Mouse (Mus musculus): ENCODE measurements at regions not wholly inside any gene's neighbourhood (a gene's known extent, or its start where the extent isn't known, plus 50 kb on each side); places are given as distances from the start of the nearest gene placed in this dataset.
"Not testable (repeated sequence)": the region's sequence is repeated elsewhere in the genome, so short reads cannot be mapped to it uniquely, and the experiment has no call there.

DNA sequence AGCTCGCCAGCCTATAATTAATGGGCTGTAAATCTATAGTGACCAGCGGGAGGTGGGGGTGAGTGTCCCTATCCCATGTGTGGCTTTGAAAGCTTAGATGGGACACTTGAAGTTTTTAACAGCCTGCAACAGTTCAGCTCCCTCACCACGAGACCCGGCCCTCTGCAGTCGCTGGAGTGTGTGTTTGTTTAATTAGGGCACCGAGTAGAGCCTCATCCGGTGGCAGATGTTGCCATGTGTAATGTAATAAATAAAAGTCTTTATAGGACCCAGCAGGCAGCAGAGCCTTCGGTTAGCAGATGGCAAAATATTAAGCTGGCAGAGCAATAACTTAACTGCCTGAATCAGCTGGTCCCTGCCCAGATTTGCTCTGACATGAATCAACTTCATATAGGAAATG lies 177.1 kb downstream of the Nucb2 start:
- no peak for DNase-seq

DNA sequence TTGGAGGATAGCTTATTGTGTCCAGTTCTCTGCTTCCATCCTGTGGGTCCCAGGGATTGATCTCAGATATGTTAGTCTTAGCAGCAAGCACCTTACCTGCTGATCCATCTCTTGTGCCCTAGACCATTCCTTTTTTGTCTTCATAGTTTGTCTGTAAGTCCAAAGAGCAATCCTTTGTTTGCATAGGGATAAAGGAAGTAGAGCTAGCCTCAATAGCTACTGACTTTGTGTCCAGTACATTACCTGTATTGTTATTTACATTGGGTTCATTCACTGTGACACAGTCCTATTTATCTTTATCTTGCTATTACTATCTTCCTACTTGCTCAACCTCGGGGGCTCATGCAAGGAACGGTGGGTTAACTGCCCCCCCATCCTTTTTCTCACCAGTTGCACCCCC lies 196.2 kb downstream of the Nucb2 start:
- no peak for DNase-seq

DNA sequence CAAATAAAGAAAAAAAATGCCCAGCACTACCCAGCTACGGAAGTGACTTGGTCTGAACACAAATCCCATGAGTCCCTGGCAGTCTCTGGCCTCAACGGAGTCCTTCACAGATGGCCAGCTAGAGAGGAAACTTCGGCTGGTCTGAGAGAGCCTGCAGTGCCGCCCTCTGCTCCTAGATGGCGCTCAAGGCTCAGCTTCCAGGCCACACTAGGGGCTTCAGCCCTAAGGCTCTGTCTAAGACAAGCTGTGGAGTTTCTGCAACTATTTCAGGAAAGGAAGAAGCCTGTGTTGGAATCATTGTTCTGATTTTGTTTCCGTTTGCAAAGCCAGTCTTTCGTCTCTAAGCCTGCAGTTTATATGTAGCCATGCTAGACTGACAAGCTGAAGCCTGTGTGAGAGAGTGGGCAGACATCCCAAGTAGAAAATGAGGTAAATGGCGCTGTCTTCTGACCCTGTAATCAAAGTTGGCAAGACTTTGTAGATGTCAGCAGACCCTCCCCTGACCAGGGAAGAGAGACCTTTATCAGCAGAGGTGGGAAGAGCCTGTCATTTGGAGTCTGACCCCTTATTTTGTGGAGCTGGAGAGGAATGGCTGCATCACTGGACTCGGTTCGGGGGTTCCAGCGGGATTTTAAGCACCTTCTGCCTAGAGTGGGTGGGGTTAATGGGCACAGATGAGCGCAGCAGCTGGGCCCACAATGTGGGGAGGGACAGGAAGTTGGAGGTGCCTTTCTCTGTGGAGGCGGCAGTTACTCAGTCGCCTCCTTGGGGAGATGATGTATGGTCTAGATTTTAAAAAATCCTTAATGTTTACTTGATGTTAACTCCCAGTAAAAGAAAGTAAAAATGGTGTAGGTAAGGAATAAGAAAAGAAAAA lies 197.5 kb downstream of the Nucb2 start:
- peak; percentile 51 to 61 for DNase-seq

DNA sequence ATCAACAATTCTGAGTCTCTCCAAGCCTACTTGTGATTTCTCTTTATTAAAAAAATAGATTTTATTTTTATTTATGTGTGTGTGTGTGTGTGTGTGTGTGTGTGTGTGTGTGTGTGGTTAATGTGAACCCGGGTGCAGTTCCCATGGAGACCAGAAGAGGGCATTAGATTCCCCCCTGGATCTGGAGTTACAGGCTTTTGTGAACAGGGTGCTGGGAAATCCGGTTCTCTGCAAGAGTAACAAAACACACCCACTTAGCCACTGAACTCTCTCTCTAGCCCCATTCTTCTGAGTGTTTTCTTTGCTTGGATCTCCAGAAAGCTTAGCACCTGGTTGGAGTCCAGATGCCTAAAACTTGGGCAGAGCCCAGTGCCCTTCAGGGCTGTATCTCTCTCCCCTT lies 198.4 kb downstream of the Nucb2 start:
- DNase-seq = no peak

DNA sequence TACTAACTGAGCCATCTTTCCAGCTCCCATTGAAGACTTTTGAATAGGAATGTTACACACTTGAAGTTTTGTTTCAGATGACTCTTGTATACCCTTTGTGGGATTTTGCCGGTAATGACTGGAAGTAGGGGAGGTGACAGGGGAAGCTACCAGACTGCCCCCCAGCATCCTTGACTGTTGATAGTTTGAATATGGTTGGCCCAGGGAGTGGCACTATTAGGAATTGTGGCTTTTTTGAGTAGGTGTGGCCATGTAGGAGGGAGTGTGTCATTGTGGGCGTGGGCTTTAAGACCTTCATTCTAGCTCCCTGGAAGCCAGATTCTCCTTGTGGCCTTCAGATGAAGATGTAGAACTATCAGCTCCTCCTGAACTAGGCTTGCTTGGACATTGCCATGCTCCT lies 207.4 kb downstream of the Nucb2 start:
- DNase-seq = no peak

DNA sequence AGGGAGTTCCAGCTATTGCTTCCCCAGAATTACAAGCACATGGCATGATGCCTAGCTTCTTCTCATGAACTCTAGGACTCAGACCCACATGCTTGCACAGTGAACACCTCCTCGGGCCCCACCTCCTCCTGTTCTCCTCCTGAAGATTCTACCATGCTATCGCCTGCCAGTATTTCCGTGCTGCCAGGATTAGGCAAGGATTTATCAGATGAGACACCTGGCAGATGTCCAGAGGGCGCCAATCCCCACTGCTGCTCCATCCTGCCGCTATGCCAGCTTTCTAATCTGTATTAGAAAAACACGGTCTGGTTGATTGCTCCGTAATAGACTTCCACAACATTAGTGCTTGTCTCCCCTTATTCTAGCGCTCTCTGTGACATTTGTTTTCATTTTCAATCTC lies 209.0 kb downstream of the Nucb2 start:
- DNase-seq = peak; percentile 13 to 18

DNA sequence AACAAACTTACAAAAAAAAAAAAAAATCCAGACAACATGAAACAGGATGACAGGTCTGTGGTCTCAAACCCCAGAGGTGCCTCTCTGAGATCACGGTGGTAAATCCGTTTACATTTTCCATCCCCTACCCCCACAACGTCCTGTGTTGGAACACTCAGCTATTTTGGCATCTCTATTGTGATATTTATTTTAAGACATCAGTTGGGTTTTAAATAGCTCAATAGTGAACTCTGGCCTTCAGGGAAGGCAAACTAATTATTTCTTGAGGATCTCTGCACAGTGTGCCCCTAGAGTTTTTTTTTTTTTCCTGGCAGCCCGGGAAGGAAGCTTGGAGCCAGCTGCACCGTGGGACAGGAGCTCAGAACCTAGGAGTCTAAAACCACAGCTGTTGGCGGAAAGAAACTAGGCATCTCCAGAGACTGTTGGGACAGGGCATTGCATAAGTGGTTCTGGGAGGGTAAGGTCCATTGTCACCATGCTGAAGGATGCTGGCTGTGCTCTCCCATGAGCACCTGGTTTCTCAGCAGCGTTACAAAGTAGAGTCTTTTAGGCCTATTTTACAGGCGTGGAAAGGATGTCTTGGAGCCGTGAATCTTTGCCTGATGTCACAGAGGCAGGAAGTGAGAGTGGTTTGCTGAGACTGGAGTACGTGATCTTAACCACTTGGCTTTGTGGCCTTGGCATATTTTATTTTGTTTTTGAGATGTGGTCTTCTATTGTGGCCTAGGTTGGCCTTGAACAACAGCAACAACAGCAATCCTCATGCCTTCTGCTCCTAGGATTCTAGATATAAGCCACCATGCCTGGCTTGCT lies 211.3 kb downstream of the Nucb2 start:
- no peak for DNase-seq

DNA sequence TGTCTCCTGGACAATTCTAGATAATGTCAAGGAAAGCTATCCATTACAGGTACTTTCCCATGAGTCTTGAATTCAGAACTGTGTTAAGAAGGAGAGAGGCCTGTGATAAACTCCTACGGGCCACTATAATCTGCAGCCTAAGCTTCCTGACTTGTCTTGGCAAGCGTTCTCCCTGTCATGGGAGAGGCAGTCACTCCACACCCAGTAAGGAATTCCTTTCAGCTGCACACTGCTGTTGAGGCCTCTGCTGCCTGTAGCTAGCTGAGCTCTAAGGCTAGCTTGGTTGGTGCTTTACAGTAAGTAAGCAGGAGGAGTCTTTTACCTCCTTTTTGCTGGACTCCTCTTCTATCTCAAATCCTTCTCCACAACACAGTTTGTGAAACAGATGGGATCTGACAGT lies 224.2 kb downstream of the Nucb2 start:
- no peak for DNase-seq

DNA sequence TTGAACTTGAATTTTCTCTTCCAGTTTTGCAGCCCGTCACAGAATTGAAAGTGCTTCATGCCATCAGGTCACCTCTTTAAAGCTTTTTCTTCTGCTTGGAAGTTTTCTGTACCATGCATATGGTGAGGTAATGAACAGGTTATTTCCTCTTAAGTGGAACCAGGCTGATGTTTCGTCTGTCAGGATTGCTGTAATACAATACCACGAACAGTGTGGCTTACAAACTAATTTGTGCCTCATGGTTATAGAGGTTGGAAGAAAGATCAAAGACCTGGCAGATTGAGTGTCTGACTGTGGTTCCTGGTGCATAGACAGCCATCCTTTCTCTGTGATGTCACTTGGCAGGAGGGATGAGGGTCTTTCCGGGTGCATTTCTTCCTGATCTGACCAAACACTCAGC lies 225.6 kb downstream of the Nucb2 start:
- no peak for DNase-seq

DNA sequence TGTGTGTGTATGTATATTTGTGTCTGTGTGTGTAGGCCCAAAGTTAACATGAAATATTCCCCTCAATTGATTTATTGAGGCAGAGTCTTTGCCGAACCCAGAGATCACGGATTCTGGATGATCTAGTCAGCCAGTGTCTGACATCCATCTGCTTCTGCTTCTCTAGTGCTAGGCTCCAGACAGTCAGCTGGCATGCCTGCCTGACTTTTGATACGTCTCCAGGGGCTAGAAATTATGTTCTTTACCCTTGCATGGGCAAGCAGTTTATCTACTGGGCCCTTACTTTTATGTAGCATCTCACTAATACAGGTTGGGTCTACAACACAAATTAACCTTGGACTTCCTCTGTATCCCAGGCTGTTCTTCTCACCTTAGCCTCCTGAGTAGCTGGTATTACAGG lies 231.5 kb downstream of the Nucb2 start:
- DNase-seq = no peak

DNA sequence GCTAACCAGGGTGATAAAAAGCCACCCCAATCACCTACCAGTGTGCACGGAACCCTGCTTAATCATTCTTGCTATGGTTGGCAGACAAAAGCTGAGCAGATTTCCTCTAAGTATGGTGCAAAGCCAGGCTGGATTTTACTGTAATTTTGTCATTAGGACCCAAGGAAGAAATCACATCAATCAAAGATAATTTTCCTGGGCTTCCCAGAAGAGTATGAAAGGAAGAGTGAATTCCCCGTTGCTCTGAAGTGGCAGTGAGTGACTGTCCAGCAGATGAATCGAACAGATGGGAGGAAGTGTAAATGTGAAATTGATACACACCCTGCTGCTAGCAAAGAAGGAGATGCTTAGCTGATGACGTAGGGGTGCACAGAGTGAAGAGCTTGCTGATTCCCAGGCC lies 232.2 kb downstream of the Nucb2 start:
- no peak for DNase-seq

DNA sequence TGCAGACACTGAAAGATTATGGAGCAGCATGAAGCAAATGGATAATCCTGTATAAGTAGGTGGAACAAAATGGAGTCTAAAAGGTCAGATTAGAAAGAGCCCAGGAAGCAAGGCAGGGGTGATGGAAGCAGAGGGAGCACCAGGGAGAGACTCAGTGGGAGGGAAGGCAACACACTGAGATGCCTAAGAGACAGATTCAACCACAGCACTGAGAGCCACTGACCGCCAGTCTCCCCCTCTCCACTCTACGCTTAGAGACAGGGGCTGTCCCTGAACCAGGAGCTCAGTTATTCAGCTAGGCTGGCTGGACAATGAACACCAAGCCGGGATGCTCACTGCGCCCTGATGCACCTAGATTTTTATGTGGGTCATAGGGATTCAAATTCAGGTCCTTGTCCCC lies 233.8 kb downstream of the Nucb2 start:
- DNase-seq = no peak

DNA sequence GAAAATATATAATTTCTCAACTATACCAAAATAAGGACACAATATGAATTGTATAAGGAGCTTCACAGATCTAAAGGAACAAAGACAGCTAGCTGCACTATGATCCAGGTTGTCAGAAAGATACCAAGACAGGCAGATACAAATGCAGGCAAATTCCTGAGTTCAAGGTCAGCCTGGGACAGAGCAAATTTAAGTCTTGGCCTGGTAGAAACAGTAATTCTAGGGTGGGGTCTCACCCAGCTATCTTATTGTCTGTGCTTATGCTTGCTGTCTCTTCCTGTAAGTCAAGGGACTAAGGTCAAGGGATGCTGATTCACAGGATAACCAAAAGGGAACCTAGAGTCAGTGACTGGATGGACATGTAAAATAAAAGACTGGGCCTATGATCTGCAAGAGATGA lies 250.4 kb downstream of the Nucb2 start:
- no peak for DNase-seq

DNA sequence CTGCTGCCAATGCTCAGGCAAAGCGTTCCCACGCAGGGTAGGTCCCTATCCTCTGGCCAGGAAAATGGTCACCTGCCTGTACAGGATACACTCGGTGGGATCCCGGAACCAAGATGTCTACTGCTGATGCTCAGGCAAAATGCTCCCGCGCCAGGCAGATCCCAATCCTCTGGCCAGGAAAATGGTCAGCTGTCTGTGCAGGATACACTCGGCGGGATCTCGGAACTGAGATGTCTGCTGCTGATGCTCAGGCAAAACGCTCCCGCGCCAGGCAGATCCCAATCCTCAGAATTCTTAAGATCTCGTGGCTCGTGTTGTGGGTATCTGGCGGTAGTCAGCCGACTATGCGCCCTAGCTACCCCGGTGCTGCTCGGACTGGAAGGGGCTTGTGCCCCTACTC lies 288.0 kb downstream of the Nucb2 start:
- not testable (repeated sequence) for DNase-seq

DNA sequence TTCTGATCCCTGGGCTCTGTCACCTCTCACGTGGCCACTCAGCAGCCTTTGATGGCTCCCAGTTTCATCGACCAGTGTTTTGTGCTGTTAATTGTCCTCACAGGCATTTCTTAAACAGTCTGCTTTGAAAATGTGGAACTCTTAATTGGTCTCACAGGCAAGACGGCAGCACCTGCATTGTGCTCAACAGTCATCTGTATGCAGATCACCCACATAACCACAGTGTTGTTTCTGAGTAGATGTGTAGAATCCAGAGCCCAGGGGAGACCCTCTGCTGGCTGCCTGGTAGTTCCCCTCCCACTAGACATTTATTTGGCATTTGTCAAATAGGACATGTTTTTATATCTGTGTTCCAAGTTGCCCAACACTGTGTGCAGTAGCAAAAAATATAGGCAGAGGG lies 304.3 kb downstream of the Nucb2 start:
- no peak for DNase-seq

DNA sequence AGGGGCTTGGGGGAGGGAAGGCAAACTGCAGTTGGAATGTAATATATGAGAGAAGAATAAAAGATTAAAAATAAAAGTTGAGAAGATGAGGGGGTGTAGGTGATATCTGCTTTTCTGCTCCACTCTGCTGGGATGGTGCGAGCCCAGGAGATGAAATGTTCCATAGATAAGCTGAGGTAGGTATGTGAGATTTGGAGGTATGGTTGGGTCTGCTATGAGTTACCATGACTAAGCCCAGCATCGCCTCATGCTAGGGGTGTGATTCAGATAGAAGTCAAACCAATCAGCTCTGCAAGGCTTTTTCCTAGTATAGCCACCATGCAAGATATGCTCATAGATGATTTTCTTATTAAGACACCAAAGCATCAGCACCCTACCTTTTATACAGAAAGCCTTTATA lies 312.3 kb downstream of the Nucb2 start:
- no peak for DNase-seq

DNA sequence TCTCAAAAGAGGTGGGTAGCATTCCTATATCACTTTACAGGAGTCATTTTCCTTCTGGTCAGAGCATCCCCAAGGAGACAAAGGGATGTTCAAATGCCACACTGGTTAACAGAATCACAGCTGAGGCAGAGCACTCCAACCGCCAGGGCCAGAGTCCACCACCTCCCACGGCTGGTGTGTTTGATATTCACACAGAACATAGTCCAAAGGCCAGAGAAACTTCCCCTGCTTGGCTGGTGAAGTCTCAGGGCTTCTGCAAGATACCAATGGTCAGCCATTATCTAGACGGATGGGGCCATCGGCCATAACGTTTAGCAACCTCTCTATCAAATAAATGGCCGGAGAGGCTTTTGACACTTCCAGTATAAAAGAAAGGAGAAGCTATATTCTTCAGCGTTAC lies 313.8 kb downstream of the Nucb2 start:
- DNase-seq = no peak

DNA sequence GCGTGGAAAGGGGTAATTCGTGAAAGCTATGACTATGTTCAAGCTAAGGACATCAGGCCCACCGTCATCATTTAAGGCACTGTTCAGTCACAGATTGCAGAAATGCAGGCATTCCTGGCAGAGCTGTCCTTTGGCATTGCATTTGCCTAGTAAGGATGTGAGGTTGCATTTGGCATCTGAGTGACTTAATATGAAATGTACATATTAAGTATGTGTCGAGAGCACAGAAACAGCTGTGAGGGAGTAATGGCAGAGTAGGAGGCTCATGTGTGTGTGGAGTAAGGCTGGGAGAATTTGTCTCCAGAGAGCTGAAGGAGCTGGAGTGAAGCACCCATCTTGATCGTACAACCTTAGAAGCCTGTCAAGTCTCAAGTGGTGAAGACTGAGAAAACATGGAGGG lies 316.4 kb downstream of the Nucb2 start:
- no peak for DNase-seq

DNA sequence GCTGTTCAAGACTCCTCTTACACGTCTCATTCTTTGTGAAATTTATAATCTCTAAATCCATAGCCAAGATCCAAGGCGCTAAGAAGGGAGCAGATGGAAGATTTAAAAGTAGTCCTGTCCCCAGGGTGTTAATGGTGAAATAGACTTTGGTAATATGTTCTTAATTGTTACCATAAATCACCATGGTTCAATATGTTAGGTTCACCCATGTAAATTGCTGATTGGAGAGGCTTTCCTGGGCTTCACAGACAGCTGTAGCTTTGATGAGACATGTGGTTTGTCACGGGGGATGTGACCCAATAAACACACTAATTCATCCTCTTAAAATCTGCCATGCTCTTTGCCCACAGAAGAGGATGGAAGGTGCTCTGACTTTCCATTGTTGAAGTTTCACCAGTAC lies 338.7 kb downstream of the Nucb2 start:
- no peak for DNase-seq

DNA sequence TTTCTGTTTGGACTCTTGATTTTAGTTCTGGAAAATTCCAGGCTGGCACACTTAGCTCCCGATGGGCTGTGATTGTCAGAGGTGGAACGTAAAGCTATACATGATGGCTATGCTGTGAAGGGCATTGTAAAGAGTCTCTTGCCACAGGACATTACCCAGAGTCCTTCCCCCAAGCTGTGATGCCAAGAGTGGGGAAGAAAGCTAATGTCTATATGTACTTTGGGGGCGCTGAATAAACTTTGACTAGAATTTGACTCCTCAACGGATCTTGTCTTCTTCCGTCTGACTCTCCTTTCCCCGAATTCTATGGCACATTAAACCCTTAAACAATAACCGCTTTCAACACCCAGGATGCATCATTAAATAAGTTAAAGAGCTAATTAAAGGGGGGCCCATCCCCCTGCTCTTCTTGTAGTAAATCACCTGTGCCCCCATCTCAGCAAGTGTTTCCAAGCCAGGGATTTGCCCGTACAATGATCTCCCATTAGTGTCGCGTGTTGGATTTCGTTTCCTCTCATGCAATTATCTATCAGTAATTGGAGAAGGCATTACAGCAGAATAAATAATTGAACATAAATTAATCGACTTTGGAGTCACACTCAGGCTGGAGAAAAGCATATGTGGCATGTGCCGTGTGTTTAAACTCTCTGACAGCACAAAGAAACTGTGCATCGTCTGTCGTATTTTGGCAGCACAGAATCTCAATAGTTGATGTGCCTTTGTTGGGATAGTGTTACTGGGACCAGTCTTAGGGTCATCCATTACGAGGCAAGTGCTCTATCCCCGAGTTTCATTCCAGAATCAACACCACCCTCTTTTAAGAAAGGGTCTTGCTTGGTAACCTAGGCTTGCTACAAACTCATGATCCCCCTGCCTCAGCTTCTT lies 343.9 kb downstream of the Nucb2 start:
- no peak for DNase-seq

DNA sequence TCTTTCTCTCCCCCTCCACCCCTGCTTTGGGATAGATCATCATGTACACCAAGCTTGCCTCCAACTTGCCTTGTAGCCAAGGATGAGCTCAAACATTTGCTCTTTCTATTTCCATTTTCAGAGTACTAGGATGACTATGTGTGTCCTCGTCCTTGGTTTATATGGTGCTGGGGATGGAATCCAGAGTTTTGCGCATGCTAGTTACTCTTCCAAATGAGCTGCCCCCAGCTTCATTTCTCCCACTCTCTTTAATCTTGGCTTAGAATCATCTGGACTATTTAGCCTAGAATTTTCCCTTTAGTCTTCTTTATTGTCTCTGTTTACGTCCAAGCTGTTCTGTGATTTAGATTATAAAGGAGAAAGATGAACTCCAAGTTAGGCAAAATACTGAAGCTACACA lies 349.2 kb downstream of the Nucb2 start:
- DNase-seq = no peak

DNA sequence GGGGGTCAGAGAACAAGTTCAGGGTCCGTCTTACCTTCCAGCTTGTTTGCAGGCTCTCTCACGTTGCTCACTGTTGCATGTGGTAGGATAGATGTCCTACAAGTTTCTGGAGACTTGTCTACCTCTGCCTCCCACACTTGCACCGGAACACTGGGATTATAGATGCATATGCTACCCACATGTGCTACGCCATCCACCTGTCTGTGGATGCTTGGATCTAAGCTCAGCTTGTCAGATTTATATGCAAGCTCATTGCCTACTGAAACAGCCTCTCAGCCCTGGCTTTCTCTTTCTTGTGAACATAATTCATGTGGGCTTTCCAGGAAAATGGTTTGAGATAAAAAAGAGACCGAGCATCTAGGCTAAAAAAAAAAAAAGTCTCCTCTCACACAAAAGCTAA lies 353.0 kb downstream of the Nucb2 start:
- no peak for DNase-seq

DNA sequence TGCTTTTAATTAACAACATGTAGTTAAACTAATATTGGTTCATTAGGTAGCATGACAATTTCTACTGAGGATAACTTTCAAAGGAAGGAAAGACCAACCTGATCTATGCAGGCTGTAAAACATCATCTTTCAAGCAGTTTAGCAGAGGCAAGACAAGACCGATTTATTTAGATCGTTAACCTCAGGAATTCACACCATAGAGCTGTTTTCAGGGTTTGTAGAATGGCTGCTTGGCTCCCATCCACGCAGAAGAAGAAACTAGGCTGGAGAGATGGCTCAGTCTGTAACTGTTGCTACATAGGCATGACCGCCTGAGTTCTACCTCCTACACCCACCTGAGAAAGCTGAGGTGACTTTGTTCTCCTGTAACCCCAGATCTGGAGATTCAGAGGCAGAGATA lies 353.6 kb downstream of the Nucb2 start:
- DNase-seq = no peak

Measured in cerebellum, postnatal 36 days (tissue).